Mouse (Mus musculus) forebrain, embryonic 12.5 days (tissue): ENCODE results near the gene Prr15. TPM values are rescaled to one million over a fixed set of nuclear protein-coding genes. Genes with fewer than 3 reads are reported as not detected.

ENCODE experiments used
- ATAC-seq: fragments of 200-750 bp; cut with Nextera tagmentation; 2 replicates; pipeline ENCODE4 v1.8.0; 2017; ENCODE audit warnings: moderate TSS enrichment; ENCODE audit not compliant: low FRiP score
- H3K27ac ChIP-seq: fragments of 300-500 bp; sonication (generic); 2 replicates; pipeline ENCODE4 v1.5.1; 2016; ENCODE audit warnings: mild to moderate bottlenecking
- H3K27me3 ChIP-seq: fragments of 300-500 bp; sonication (generic); 2 replicates; pipeline ENCODE4 v1.6.1; 2016; ENCODE audit warnings: mild to moderate bottlenecking
- H3K36me3 ChIP-seq: fragments of 300-500 bp; sonication (generic); replicated peaks from 2 replicates; pipeline ENCODE4 v1.6.1; 2016; ENCODE audit warnings: mild to moderate bottlenecking
- H3K4me1 ChIP-seq: fragments of 300-500 bp; sonication (generic); 2 replicates; pipeline ENCODE4 v1.6.1; 2016
- H3K4me2 ChIP-seq: fragments of 300-500 bp; sonication (generic); 2 replicates; pipeline ENCODE4 v1.6.1; 2016; ENCODE audit warnings: mild to moderate bottlenecking, moderate library complexity
- H3K4me3 ChIP-seq: fragments of 300-500 bp; sonication (generic); replicated peaks from 2 replicates; pipeline ENCODE4 v1.5.1; 2016; ENCODE audit warnings: mild to moderate bottlenecking
- H3K9ac ChIP-seq: fragments of 300-500 bp; sonication (generic); 2 replicates; pipeline ENCODE4 v1.6.1; 2016; ENCODE audit warnings: mild to moderate bottlenecking
- H3K9me3 ChIP-seq: fragments of 300-500 bp; sonication (generic); 2 replicates; pipeline ENCODE4 v1.6.1; 2016
- WGBS: fragments of 180-500 bp; shearing (Covaris S2); methylation state at CpG from one replicate; pipeline ENCODE4 v1.1.7; 2016; 5-methylcytosine and 5-hydroxymethylcytosine counted together
- polyA plus RNA-seq: library from polyadenylated mRNA; unstranded; fragments of >200 nt; fragmentation: Nextera tagmentation; extraction: Ambion mirVana; gene quantifications from 2 replicates; pipeline ENCODE4 v1.2.1, GENCODE M21; 2016

Prr15 gene
- polyA plus RNA-seq, 1 experiment from 2014 or later: 8.8 TPM

DNA sequence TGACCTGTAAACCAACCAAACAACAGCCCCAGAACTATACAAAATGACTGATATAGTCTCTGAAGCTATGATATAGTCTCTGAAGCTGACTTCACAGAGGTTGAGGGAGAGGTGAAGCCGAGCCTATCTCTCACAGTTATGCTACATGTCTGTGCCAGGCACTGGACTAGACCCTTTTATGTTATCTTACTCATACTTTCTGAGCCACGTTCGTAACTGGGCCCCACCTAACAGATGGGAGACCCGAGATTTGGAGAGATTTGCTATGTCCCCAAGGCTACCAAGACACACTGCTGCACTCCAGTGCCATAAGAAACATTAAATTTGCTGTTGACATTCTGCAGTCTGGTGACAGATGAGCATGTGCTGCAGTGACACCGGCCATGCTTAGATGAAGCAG, 41.0 kb downstream of the Prr15 start:
- no peaks in the 10 kb centered on the region for H3K36me3 ChIP-seq
- H3K4me3 ChIP-seq: no peak overlapping the region
- 0 out of 2 replicates have a peak, but pooled peaks cover 5% of the 10 kb centered on the region for H3K27me3 ChIP-seq
- 86% methylated on average over 5 of the region's 5 CpGs for whole genome bisulfite sequencing
- peaks cover 18% of the 10 kb centered on the region for H3K4me1 ChIP-seq
- no peak overlapping the region for H3K9ac ChIP-seq
- ATAC-seq: no peak
- no peak overlapping the region for H3K4me2 ChIP-seq
- H3K27ac ChIP-seq: no peak overlapping the region
- H3K9me3 ChIP-seq: no peaks in the 10 kb centered on the region

DNA sequence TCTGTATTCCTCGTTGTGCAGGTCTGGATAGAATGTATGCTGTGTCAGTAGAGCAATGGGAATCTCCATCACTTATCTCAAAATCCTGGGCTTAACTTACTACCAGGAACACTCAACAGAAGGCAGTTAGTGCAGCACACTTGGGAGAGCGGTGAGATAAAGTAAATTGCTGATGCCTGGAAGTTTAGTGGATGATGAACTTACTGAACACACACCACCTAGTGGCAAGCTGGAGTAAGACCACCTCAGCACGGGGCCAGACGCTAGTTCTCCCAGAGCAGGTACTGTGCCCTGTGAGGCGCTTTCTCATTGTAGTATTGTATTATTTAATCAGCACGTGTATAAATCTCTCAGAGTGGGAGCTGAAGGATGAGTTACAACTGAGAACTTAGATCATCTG, 42.4 kb downstream of the Prr15 start:
- no peaks in the 10 kb centered on the region for H3K9me3 ChIP-seq
- peaks cover 18% of the 10 kb centered on the region for H3K4me1 ChIP-seq
- H3K27ac ChIP-seq: no peak overlapping the region
- H3K36me3 ChIP-seq: no peaks in the 10 kb centered on the region
- no peak overlapping the region for H3K9ac ChIP-seq
- peak; percentile 30; the same call in 1 of the 2 replicates for ATAC-seq
- H3K27me3 ChIP-seq: 0 out of 2 replicates have a peak, but pooled peaks cover 5% of the 10 kb centered on the region
- H3K4me2 ChIP-seq: 0 out of 2 replicates have a peak overlapping the region, but pooled peaks have one; percentile 13
- no peak overlapping the region for H3K4me3 ChIP-seq
- WGBS: 9% methylated on average over 6 of the region's 6 CpGs

DNA sequence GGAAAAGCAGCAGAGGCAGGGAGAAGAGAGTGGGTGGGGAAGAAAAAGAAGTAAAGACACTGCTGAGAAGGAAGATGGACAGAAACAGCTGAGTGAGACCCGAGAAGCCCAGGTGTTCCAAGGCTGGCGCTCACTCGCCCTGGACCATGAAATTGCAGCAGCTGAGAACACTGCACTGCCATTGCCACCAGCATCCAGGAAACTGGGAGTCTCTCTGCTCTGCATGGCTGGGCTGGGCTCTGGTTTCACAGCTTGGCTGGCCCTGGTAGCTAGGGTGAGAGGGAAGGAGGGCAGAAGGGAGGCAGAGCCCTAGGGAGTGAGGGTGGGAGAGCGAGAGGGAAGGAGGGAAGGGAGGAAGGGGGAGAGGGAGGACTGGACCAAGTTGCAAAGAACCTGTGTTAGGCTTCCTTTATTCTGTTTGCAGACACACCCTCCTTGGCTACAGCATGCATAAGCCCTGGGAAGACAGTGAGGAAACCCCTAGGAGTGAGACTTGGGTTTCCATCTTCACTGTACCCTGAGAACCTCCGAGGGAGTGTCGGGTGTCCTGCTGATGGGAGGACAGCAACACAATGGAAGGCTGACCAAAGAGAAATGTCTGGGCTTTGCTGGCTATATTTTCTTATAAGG, 44.4 kb downstream of the Prr15 start:
- H3K9me3 ChIP-seq: no peaks in the 10 kb centered on the region
- no peak overlapping the region for H3K4me2 ChIP-seq
- 58% methylated on average over 6 of the region's 6 CpGs for WGBS
- H3K4me1 ChIP-seq: peaks cover 14% of the 10 kb centered on the region; the same call in 1 of the 2 replicates
- H3K4me3 ChIP-seq: no peak overlapping the region
- H3K27ac ChIP-seq: 0 out of 2 replicates have a peak overlapping the region, but pooled peaks have one; percentile 3
- no peaks in the 10 kb centered on the region for H3K36me3 ChIP-seq
- ATAC-seq: 0 out of 2 replicates have a peak, but pooled peaks have one; percentile 17
- 0 out of 2 replicates have a peak, but pooled peaks cover 5% of the 10 kb centered on the region for H3K27me3 ChIP-seq
- no peak overlapping the region for H3K9ac ChIP-seq

DNA sequence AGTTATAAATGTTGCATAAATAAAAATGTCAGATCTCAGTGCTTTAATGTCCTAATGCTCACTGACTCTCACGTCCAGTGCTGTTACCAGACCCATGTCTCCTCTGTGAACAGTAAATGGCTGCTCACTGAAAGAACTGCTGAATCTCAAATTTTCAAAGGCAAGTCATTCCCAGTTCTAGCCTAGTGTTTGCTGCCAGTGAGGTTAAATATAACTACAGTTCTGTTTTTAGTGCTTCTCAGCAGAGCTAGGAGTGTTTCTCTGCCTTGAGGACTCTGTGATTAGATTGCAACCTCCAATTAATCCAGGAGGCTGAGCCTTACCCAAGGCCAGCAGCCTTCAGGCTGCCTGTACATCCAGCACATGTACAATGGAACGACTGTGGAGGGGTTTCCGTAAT, 46.2 kb downstream of the Prr15 start:
- H3K36me3 ChIP-seq: no peaks in the 10 kb centered on the region
- WGBS: 82% methylated on average over 3 of the region's 3 CpGs
- H3K4me3 ChIP-seq: no peak overlapping the region
- no peak overlapping the region for H3K4me2 ChIP-seq
- ATAC-seq: no peak
- no peaks in the 10 kb centered on the region for H3K9me3 ChIP-seq
- H3K4me1 ChIP-seq: peaks cover 14% of the 10 kb centered on the region; the same call in 1 of the 2 replicates
- H3K27me3 ChIP-seq: 0 out of 2 replicates have a peak, but pooled peaks cover 2% of the 10 kb centered on the region
- no peak overlapping the region for H3K9ac ChIP-seq
- H3K27ac ChIP-seq: no peak overlapping the region

DNA sequence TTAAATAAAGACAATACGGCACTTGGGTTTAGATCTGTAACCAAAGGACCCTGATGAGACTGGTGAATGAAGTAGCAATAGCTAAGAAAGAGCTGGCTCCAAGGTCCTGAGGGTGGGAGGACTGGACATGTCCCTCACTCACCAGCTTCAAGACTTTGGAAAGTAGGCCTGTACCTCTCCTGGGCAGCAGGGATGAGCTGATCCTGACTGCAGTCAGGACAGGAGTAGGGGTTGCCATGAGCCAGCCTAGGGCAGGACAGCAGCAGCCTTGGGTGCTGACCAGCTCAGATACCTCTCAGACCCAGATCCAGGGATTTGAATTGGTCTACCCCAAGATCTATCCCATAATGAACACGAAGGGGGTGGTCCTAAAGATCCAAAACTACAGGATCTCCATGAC, 53.7 kb downstream of the Prr15 start:
- Histone ChIP-seq H3K4me2 (no peak overlapping the region), H3K36me3 (no peaks in the 10 kb centered on the region), H3K9ac (no peak overlapping the region), H3K9me3 (no peaks in the 10 kb centered on the region), H3K4me1 (peaks cover 5% of the 10 kb centered on the region; the same call in 1 of the 2 replicates), H3K27me3 (no peaks in the 10 kb centered on the region), H3K27ac (no peak overlapping the region), H3K4me3 (no peak overlapping the region)
- ATAC-seq: no peak
- 72% methylated on average over 2 of the region's 2 CpGs for WGBS

Other genes starting within 250 kb of the Prr15 start
- gene Wipf3, start 103.8 kb downstream of the Prr15 start, polyA plus RNA-seq: 1.6 and 1.7 TPM in 2 replicates
- gene Scrn1, start 240.7 kb downstream of the Prr15 start, polyA plus RNA-seq: 119 and 157 TPM in 2 replicates